Mouse (Mus musculus) kidney, postnatal 10 days (tissue): ENCODE data around the gene Asb16.
"Not testable (repeated sequence)": the region's sequence is repeated elsewhere in the genome, so short reads cannot be mapped to it uniquely, and the experiment has no call there.

ENCODE experiments used
- DNase-seq: peaks from one replicate; pipeline ENCODE4 v3.0.0; 2021; ENCODE audit warnings: mixed read lengths

Gene Asb16

DNA sequence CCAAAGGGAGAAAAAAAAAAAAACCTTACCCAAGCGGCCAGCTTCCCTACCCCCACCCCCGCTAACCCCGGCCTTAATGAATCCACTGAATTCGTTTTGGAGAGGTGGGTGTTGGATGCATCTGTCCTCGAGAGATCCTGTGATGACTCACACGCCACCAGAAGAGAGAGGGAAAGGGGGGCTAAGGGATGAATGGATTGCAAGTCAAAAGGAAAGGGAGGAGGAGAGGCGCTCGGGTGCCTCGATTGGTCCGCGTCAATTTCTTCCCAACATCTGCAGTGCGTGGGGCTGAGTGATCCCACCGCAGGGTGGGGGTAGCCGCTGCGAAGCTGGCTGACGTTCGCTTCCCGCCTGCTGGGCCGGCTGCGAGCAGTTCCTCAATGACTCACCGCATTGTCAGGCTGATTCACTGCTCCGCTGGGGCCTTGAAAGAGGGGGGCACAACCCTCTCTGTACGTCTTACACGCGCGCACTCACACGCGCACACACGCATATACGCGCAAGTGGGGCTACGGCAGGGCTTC, 23.6 kb upstream of the Asb16 start:
- peak; percentile 75 for DNase-seq

DNA sequence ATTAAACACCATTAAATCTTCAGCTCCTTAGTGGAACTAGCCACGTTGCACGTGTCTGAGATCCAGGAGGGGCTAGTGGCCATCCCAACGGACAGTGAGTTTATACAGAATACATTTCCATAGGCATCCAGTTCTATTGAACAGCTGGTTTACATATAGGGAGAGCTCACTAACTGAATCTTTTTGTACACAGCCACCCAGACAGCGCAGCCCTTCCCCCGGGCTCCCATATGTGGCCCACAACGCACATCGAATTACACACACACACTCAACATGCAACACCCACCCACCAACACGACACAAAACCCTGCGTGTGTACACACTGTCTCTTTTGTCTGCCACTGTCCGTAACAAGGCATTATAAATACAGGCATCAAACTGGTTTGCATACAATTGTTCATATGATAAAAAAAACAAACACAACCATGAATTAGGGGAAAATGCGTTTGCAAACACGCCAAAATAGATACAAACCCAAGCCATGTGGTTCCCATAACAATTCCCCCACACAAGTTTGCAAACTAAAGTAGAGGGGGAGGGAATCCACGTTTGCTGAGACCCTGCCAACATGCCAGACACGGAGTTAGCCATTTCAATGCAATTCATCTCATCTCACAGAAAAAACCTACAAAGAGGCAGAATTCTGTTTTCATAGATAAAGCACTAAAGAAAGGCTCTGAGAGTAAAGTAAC, 22.8 kb upstream of the Asb16 start:
- DNase-seq, result no peak

DNA sequence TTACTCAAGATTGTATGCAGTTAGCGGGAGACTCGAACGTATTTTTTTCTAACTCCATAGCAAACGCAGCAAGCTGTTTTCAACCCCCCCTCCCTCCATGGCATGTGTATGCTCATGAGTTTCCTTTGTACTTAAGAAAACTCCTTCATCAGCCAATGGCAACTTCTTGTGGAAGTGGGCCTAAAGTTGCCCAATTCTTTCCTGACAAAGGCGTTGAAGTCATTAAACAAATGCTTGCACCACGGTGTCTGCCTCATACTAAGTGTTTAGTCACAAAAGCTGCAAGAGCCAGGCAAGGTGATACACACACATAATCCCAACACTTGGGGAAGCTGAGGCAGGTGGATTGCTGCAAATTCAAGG, 22.3 kb upstream of the Asb16 start:
- DNase-seq, result no peak

DNA sequence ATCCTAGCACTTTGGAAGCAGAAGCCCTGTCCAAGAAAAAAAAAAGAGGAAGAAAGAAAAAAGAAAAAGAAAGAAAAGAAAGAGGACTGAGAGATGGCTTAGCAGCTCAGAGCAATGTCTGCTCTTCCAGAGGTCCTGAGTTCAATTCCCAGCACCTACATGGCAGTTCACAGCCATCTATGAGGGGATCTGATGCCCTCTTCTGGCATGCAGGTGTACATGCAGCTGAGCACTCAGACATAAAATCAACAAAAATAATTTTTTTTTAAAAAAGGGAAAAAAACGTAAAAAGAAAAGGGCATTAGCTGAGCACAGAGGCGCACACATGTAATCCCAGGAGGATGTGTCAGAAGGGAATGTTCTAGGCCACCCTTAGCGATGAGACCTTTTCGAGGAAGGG, 21.7 kb upstream of the Asb16 start:
- no peak for DNase-seq

DNA sequence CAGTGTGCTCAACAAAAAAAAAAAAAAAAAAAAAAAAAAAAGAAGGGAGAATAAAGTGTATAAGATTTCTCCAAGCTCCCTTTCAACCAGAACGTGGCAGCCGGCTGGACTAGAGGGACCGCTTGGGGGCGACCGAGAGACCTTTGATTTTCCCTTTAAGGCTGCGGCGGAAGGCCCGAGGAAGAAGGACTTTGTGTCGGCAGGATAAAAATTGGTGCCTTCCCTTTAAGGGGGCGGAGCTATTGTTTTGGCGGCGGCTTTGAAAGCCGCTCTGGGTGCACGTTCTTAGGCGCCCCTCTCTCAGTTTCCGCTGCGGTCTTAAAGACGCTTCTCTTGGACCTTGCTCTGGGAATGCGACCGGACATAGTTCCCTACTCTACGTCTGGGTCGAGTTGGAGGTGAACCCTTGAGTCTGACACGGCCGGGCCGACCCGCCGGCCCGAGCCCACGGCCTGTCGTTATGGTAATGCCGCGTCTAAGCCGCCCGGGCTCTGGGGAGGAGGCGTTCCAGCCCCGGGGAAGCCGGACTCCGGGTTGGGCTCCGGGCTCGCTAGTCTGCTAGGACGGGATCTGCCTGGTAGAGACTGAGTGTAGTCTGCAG, 19.8 kb upstream of the Asb16 start, which contains the start of gene BC030867:
TSS of gene BC030867 (plus strand) at position 253 of the 601 bp plus-strand sequence.
- DNase-seq, result peak; percentile 96

DNA sequence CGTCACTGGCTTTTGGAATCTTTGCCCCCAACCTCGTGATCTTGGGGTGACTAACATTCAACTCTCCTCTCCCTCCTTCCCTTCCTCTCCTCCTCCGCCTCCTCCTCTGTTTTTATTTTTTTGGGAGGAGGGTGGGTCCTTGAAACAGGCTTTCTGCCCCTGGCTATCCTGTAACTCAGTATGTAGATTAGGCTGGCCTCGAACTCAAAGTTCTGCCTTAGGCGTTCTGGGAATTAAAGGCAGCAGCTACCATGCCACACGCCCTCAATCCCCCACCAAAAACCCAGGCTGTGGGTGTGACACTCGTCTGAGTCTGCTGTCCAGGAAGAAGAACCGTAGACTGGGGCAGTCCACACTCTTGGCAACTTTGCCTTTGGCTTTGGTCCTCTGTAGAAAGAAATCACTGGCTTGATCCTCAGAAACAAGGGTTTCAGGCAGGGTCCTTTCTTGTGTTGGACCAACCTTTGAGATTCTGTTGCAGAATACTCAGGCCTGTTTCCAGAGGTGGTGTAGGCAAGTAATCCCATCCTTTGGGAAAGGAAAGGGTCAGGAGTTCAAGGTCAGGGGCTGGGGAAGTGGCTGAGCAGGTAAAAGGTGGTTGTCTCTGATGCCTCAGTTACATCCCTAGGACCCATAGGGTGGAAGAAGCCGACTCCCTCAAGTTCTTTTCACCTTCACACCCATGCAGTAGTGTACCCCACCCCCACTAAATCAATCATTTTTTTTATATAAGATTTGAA, 19.0 kb upstream of the Asb16 start:
- no peak for DNase-seq

DNA sequence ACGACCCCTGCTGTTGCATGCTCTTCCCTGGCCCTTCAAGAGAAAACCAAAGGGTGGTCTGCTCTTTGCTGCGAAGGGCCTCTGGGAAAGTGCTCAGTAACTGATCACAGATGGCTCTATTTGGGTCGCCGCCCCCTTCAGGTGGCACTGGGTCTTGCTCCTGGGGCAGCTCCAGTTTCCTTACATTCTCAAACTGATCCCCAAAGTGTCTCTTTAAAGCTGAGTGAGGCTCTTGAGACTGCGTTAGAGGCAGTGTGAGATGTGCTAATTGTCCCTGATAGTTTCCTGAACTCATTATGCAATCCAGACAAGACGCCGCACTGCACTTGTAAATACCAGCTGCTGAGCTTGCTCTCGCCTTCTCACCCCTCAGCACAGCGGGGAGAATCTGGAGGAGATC, 11.0 kb upstream of the Asb16 start:
- peak; percentile 47 for DNase-seq

DNA sequence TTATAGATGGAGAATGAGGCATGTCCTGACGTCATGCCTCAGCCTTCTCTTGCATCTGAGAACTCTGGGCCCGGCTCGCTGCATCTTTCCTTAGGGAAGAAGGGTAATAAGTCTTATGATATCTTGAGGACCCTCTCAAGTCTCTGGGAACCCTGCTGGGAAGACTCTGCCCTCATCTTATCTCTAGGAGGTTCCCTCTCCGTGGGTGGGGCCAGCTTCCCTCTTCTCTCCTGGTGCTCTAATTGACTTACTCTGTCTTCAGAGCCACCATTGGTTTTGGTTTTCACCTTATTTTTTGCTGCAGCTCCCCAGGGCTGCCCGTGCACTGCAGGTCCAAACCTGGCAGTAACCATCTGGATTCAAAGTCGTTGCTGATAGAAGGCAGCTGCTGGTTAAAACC, 10.4 kb upstream of the Asb16 start:
- DNase-seq, result no peak

DNA sequence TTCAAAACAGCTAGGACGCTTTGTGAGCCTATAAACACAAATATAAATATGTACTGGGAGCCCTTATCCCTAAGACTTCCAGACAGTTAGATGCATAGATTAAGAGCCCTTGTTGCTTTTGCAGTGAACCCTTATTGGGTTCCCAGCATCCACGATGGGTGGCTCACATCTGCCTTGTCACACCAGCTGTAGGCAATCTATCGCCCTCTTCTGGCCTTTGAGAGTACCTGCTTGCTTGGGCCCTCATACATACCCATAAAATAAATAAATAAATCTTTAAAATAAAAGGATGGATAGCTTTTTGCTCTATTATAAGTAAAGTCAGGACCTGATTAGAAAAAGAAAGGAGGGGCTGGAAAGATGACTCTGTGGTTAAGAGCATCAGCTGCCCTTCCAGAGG, 10.0 kb upstream of the Asb16 start:
- DNase-seq, result no peak

DNA sequence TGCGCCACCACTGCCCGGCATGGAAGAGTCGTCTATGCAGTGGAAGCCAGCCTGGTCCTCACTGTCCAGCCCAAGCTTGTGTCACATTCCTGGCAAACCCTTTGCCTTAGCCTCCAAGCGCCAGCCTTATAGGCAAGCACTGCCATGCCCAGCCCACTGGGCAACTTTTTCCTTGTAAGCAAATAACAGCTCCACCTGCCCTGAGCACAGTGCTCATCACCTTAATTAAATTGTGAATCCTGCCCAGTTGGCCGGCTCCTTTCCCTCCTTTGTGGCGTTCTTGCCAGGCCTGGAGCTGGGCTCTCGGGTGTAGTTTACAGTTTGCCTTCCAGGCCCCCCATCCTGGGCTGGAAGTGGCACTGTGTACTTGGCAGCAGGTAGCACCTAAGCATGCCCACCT, 5.3 kb upstream of the Asb16 start:
- no peak for DNase-seq

DNA sequence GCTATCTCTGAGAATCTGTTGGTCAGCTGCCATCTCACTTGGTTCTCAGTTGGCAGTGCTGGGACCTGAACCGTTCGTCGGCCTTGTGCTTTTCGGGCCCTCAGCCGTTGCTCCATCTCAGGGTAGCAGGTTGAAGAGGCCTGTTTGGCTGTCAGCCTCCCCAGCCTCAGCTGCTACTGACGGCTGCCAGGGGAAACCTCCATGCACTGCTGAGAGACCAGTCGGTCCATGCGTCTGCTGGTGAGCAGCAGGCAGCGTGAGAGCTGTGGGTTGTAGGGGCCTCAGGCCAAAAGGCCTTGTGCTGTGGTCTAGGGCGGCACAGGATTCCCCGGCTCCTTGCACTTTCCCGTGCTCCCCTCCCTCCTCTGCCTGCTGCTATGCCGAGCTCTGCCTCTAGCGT, 2.7 kb upstream of the Asb16 start:
- no peak for DNase-seq

DNA sequence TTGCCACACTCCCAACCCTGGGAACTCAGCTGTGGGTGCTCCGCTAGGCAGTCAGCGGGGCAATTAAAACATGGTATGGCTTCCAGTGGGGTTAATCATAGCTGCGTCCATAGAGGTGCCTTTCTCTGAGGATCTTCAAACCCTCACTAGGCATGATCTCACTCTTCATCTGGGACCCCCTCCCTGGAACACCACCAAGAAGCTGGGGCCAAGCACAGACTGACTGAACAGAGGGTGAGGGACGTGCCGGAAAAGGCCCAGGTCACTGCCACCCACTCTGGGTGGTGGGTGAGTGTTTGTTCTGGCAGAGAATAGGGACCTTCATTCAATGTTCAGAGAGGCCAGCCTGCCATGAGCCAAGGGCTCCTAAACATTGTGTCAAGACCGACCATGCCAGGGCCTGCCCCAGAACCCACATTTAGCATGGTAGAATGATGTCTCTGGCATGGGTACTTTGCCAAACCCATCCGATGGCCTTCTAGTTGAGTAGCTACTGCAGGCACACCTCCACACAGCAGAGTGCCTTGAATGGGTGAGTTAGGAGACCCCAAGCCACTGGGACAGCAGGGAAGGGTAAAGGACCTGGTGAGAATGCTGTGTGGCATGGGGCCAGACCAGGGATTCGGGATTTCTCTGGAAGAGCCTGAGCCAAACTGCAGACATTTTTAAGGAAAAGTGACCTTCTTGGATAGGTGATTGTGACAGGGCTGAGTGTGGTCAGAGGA, 1.8 kb upstream of the Asb16 start:
- DNase-seq, result peak; percentile 25

DNA sequence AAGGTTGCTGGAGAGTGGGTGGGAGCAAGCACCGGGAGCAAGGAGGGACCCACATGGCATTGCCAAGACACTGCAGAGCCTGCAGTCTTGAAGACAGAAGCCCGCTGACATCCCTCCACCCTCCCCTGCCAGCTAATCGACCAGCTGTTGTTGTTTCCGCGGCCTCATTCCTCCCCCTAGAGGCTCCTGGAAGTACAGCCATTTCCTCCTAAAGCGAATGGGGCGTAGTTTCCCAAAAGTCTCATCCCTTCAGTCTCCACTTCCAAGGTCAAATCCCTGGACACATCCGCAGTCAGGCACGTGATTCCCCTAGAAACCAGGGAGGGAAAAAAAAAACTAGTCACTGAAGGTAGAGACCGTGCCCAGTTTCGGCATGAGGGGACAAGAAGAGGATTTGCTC, 1.1 kb upstream of the Asb16 start:
- peak; percentile 86 for DNase-seq

DNA sequence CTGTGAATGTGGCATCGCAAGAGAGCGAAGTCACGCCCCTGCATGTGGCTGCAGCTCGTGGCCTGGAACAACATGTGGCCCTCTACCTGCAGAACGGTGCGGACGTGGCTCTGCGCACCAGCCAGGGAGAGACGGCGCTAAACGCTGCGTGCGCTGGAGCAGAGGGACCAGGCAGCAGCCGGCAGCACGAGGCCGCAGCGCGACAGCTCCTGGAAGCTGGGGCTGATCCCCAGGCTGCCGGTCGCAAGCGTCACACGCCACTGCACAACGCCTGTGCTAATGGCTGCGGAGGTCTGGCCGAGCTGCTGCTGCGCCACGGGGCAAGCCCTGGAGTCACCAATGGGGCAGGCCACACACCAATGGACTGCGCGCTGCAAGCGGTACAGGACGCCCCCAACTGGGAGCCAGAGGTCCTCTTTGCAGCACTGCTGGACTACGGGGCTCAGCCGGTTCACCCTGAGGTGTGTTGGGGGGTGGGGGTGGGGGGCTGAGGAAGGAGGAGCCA, 7.9 kb downstream of the Asb16 start:
- peak; percentile 74 for DNase-seq

DNA sequence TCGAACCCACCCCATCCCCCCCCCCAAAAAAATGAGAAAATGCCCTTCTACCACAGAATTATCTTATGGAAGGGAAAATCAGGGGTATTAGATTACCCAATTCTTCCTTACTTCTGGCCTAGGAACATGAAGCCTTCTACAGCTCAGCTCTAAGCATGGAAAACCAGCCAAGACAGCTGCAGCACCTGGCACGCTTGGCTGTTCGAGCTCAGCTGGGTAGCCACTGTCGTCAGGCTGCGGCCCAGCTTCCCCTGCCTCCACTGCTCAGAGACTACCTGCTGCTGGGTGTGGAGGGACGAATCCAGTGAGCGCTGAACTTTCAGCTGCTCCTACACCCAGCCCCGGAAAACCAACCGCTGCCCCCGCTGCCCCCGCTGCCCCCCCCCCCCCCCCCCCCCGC, 9.2 kb downstream of the Asb16 start:
- no peak for DNase-seq

DNA sequence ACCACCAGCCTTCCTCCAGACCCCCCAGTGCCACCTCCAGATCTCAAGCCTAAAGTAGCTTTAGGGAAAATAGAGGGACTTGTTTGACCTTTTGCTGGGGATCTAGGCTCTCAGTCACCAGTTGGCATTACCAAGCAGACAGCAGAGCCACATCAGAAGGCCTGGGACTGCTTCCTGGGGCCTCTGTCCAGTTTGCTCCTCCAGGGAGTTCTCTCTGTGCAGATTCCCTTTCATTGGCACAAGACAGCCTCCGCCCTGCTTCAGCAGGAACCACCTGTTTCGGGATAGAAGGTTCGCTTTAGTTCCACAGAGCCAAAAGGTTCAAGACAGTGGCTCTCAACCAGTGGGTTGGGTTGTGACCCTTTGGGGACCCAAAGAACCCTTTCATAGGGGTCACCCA, 11.1 kb downstream of the Asb16 start:
- no peak for DNase-seq

DNA sequence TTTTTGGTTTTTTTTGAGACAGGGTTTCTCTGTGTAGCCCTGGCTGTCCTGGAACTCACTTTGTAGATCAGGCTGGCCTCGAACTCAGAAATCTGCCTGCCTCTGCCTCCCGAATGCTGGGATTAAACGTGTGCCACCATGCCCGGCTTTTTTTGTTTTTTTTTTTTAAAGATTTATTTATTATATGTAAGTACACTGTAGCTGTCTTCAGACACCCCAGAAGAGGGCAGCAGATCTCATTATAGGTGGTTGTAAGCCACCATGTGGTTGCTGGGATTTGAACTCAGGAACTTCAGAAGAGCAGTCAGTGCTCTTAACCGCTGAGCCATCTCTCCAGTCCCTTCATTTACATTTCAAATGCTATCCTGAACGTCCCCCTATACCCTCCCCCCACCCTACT, 11.7 kb downstream of the Asb16 start:
- DNase-seq, result not testable (repeated sequence)

DNA sequence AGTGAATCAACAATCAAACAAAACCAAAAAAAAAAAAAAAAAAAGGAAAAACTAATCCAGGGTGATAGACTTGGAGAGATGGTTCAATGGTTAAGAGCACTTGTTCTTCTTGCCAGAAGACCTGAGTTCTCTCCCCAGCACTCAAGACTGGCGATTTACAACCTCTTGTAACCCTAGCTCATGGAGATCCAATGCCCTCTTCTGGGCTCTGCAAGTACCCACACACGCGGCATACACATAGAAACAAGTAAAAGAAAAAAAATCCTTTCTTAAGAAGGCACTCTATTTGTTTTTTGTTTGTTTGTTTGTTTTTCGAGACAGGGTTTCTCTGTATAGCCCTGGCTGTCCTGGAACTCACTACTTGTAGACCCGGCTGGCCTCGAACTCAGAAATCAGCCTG, 15.4 kb downstream of the Asb16 start:
- DNase-seq, result no peak

DNA sequence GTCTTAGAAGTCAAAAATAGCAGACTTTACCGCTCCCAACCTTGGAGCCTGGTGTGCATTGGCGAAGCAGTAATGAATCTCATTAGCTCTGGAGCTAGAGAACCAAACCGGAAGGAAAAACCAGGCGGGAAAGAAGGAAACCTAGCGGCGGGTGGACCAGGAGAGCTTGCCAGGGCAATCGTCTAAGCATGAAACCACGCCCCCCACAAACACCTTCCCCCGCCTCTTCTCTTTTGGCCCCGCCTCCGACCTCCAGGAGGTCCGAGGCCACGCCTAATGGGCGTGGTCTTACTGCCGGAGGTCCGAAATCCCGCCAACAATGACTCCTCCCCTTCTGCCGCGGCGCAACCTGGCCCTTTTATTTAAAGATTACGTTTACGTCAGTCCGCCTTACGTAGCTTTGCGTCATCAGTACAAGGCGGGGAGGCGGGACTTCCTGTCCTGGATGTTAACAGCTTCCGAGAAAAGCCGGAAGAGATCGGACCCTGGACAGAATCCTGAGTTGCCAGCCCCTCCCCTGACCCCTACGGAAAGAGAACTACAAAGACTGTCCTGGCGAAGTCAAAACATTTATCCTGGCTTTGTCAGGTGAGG, 16.1 kb downstream of the Asb16 start, which contains the start of gene Tmub2:
TSS of gene Tmub2 (plus strand) at position 431 of the 594 bp plus-strand sequence.
- peak; percentile 98 for DNase-seq

DNA sequence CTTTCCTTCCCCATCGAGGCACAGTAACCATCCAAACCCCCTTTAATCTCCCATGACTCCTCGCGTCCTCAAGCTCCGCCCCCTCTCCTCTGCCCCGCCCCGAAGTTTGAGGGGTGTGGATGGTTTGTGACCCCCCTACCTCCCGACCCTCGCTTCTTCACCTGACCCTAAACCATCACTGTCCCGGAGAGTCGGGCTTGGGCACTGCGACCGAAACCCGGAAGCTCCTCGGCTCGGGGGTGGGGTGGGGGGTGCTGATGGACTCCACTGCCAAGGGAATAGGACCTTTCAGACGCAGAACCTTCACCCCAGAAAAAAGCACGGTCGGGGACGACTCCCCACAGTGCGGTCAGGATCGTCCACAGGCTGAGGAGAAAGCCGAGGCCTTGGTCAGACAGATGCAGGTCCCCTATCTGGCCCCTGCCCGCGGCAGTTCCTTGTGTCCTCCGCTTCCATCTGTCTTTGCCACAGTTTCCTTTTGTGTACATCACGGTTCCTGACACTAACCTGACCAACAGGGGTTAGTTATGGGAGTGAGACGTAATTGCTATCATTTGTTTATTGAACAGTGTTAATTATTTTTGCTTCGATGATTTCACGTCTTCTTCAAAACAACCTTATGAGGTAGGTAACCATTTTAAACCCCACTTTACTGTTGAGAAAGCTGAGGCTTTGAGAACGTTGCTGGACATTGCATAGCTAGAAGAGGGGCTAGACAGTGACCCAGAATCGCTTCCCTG, 16.7 kb downstream of the Asb16 start:
- peak; percentile 83 for DNase-seq

DNA sequence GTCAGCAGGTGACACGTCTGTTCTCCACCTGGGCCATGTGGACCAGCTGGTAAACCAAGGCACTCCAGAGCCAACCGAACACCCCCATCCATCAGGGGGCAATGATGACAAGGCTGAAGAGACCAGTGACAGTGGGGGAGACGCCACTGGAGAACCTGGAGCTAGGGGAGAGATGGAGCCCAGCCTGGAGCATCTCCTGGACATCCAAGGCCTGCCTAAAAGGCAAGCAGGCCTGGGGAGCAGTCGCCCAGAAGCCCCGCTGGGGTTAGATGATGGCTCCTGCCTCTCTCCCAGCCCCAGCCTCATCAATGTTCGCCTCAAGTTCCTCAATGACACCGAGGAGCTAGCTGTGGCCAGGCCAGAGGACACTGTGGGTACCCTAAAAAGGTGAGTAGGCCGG, 18.9 kb downstream of the Asb16 start:
- no peak for DNase-seq
